Mouse (Mus musculus) E14TG2a.4 (cell line): ENCODE data around the gene Selenof.
"Not testable (repeated sequence)": the region's sequence is repeated elsewhere in the genome, so short reads cannot be mapped to it uniquely, and the experiment has no call there.

Source experiments
- CTCF ChIP-seq: conservative IDR thresholded peaks from 2 replicates; pipeline ENCODE4 v1.5.1; 2014; ENCODE audit warnings: low read length
- POU5F1 ChIP-seq: IDR thresholded peaks from 2 replicates; pipeline ENCODE4 v1.6.1; 2014; ENCODE audit warnings: low read length, borderline replicate concordance

- TF ChIP-seq CTCF, POU5F1: not testable (repeated sequence)
Observed at GRCm38 (mm10) chr3:144605811-144606210, 35.7 kb downstream of the Selenof start.
